Mouse (Mus musculus) right cerebral cortex, postnatal 4 days (tissue): ENCODE measurements around the gene Pex1.
"Not testable (repeated sequence)": the region's sequence is repeated elsewhere in the genome, so short reads cannot be mapped to it uniquely, and the experiment has no call there.

Experiments
- DNase-seq: peaks from one replicate; pipeline ENCODE4 v3.0.0-alpha.2; 2022

Pex1 gene

DNA sequence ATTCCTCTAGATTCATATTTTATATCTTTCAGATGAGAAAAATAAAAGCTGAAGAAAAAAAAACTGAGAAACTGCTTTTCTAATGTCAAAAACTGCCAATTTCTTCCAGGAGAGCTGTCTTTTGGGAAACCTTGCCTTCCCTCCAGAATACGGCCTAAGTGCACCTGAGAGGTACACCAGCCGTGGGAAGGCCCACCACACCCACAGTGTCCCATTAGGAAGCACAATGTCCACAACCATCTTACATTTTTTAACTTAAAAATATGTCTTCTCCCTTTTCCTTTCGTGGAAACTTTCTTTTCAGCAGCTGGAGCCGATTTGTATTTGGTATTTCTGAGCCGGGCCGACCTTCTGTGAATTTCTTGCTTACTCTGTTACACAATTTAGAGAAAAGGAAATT is 50.7 kb downstream of the Pex1 start:
- DNase-seq = no peak

DNA sequence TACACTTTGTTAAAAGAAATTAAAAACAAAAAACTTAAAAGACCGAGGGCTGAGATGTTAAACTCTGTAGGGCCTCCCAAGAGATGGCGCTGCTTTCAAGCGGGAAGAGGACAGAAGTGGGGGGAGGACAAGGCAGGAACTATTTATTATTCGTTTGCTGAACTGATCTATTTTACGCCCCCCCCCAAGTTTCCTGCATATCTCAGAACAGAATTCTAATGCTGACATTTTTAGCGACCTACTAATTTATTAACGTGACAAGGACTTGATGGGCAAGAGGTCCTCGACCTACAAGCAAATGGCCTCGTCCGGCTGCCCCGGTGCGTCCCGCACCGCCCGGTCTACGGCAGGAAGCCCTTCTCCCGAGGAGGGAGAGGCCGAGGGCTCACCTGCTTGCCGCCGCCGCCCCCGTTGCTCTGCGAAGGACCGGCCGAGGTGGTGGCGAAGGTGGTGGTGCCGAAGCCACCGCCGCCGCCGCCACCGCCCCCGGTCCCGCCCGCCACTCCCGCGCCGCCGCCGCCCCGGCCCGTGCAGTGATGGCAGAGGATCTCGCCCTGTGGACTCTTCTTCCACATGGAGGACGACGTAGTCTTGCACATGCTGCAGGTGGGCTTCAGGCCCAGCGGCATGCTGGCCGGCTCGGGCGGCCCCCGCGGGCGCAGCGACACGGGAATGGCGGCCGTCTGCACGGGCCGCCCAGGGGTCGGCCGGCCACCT is 51.3 kb downstream of the Pex1 start:
- peak; percentile 53 for DNase-seq

- peak; percentile 78 for DNase-seq
These were observed 51.8 kb downstream of the Pex1 start for GRCm38 (mm10) chr5:3647708-3648121.

DNA sequence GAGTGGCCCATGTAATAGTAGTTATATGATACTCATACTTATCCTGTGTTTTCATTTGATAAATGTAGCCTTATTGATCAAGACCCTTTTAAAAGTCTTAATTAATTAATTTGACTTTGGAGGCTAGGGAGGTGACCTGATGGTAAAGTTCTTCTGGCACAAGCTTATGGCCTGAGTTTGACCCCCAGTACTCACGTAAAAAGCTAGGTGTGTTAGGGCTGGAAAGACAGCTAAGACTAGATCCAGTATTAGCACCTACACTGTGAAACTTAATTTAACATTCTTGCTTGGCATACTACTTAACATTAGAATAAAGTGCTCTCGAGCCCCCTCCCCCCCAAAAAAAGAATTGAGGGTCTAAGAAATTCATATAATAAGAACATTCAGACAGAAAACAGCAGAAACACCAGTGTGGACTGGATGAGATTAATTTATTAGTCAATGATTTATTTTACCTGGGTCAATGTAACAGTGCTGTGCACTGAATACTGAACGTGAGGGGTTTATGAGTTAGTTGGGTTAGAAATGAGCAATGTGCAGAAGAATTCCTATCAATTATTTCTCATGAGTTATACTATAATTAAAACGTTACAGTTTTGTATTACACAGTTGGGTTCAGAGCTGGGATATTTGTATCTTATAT is 52.5 kb downstream of the Pex1 start:
- DNase-seq = no peak

DNA sequence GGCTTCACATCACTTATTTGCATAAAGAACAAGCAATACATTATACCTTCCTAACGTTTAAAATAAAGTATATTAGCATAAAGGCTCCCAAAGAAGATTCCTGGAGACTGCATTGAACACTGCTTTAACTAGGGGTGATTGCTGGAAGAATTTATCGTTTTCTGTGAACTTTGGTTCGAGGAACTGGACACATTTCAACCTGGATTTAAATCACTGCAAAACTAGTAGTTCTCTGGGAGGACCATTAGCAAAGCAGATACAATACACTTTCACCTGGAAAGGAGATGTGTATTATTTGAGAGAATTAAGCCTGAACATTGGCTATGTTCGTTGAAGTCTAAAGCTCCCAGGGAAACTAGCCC is 53.0 kb downstream of the Pex1 start:
- no peak for DNase-seq

GRCm38 (mm10) chr5:3650881-3651280 is 55.0 kb downstream of the Pex1 start, which contains the start of gene Tmbim7:
Gene Tmbim7 (plus strand): TSS chr5:3651181.
- no peak for DNase-seq

- DNase-seq = no peak
These were observed 55.8 kb downstream of the Pex1 start for GRCm38 (mm10) chr5:3651621-3652020.

GRCm38 (mm10) chr5:3652903-3653575 is 57.2 kb downstream of the Pex1 start:
- not testable (repeated sequence) for DNase-seq

- no peak for DNase-seq
These were observed 57.9 kb downstream of the Pex1 start for GRCm38 (mm10) chr5:3653801-3654200.

DNA sequence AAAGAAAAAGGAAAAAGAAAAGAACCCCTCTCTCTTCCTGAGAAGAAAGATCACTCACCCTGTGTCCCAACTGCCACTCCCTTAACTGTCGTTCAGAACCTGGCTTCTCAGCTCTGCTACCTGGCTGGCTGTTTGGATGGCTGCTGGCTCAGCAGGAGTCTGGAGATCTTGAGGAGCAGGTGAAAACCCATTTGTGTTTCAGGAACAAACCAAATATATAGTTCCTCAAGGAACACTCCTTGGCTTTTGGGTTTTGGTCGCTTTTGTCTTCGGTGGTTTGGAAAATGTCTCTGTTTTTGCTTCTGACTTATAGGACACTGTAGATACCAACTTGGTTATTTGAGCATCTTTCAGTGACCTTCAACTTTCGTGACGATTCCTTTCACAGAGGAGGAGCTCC is 61.2 kb downstream of the Pex1 start, which contains the start of gene Gatad1:
Gene Gatad1, minus strand, starts transcription at position 101 of the 400 bp plus-strand sequence.
- DNase-seq = no peak

DNA sequence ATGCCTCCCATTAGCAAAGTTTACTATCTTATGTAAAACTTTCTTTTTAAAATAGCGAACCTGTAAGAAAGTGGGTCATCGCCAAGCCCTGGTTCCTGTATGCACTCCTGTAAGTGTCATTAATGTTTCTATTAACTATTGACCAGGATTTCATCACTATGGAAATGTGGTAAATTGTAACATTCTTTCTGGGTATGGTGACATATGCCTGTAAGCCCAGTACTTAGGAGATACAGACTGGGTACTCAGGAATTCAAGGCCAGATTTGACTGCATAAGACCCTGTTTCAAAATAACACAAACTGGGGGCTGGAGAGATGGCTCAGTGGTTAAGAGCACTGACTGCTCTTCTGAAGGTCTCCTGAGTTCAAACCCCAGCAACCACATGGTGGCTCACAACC is 69.4 kb downstream of the Pex1 start:
- no peak for DNase-seq

DNA sequence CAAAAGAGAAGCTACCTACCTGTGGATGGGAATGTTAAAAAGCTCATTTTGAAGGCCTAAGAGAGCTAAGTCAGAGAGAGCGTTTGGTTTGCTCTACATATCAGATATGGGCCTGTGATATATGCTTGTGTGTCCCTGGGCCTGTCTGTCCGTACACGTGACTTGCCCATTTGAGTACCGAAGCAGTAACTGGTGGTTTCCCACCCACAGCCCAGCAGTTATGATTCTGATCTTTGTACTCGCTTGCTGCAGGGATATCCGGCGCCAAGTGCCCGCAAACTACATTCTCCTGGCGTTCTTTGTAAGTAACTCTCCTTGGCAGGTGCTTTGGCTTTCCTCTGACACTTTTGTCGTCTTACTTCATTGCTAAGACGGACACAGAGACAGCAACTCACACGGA is 70.7 kb downstream of the Pex1 start:
- no peak for DNase-seq

- no peak for DNase-seq
These were observed 74.2 kb downstream of the Pex1 start for GRCm38 (mm10) chr5:3669938-3670554.
